Mouse (Mus musculus) monocyte, adult 2 months (primary cell): ENCODE data around the gene Cyth1.

Experiments used
- DNase-seq, 2 experiments: peaks; one replicate each; pipeline ENCODE4 v3.0.0; 2022; ENCODE audit warnings: low spot score in 2 of 2, low read depth in 1 of 2

Cyth1 gene

GRCm38 (mm10) chr11:118129812-118130211 lies 118.6 kb downstream of the Cyth1 start:
- no peak for DNase-seq

GRCm38 (mm10) chr11:118121592-118121991 lies 126.8 kb downstream of the Cyth1 start:
- DNase-seq: no peak

GRCm38 (mm10) chr11:118118777-118119176 lies 129.6 kb downstream of the Cyth1 start:
- no peak for DNase-seq

GRCm38 (mm10) chr11:118114581-118115110 lies 133.7 kb downstream of the Cyth1 start:
- DNase-seq: no peak

GRCm38 (mm10) chr11:118113516-118114205 lies 134.7 kb downstream of the Cyth1 start:
- no peak for DNase-seq

GRCm38 (mm10) chr11:118104001-118104400 lies 144.4 kb downstream of the Cyth1 start:
- peak; percentile 41 to 82 for DNase-seq

- DNase-seq: no peak
Measured at GRCm38 (mm10) chr11:118103383-118103782, 145.0 kb downstream of the Cyth1 start.

GRCm38 (mm10) chr11:118102838-118103237 lies 145.6 kb downstream of the Cyth1 start:
- peak; percentile 80 to 93 for DNase-seq

GRCm38 (mm10) chr11:118101133-118101532 lies 147.3 kb downstream of the Cyth1 start:
- no peak for DNase-seq

GRCm38 (mm10) chr11:118096736-118097135 lies 151.7 kb downstream of the Cyth1 start:
- no peak for DNase-seq

GRCm38 (mm10) chr11:118095004-118095403 lies 153.4 kb downstream of the Cyth1 start:
- no peak for DNase-seq

- DNase-seq: no peak
Measured at GRCm38 (mm10) chr11:118091002-118091670, 157.3 kb downstream of the Cyth1 start.

GRCm38 (mm10) chr11:118088896-118089295 lies 159.5 kb downstream of the Cyth1 start:
- no peak for DNase-seq

- no peak for DNase-seq
Measured at GRCm38 (mm10) chr11:118085961-118086360, 162.4 kb downstream of the Cyth1 start.

- DNase-seq: no peak
Measured at GRCm38 (mm10) chr11:118085176-118085575, 163.2 kb downstream of the Cyth1 start.

GRCm38 (mm10) chr11:118084266-118084665 lies 164.1 kb downstream of the Cyth1 start:
- no peak for DNase-seq

- peak in 1 of 2 experiments; percentile 49 for DNase-seq
Measured at GRCm38 (mm10) chr11:118083811-118084210, 164.6 kb downstream of the Cyth1 start.

GRCm38 (mm10) chr11:118082294-118082693 lies 166.1 kb downstream of the Cyth1 start:
- no peak for DNase-seq
